Mouse (Mus musculus): ENCODE measurements around the gene Gm20388. TPM values are rescaled to one million over a fixed set of nuclear protein-coding genes. Genes with fewer than 3 reads are reported as not detected.

The Gm20388 gene
- total and polyA plus RNA-seq, 3 experiments: 0.02 to 0.05 TPM; not detected in 1

DNA sequence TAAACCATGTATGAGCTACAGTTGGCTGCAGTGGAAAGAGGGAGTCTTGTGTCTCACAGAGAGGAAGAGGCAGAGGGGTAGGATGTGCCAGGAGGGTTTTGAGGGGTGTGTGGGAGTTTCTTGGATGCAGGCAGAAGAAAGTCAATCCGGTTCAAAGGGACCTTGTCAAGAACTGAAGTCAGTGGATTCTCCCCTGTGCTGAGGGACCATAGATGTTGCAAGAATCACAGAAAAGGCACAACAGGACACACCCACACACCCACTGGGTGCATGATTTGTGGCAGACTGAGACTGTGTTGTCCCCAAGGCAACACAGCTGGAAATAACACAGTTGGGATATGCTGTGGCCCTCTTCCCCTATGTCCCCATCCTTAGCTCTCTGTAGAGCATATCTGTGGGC is 526.6 kb downstream of the Gm20388 start:
- no peaks in the 10 kb centered on the region for H3K36me3 ChIP-seq (replicated peaks)
- peaks cover 94% of the 10 kb centered on the region for H3K27me3 ChIP-seq (ENCODE audit: insufficient read depth, low read length)
- no peak for ATAC-seq (ENCODE audit: extremely low read depth, insufficient number of reproducible peaks, low FRiP score, poor library complexity, severe bottlenecking)
- H3K9me3 ChIP-seq (replicated peaks): peaks cover 15% of the 10 kb centered on the region
- H3K4me1 ChIP-seq (ENCODE audit: insufficient read depth, low read depth, low read length): no peaks in the 10 kb centered on the region
- TF ChIP-seq CTCF (IDR thresholded peaks at IDR 0.05; ENCODE audit: low read depth, low read length) (no peak), POLR2AphosphoS5 (IDR thresholded peaks at IDR 0.05; ENCODE audit: insufficient replicate concordance, low read depth, low read length) (no peak), GATA1 (IDR thresholded peaks at IDR 0.05; ENCODE audit: borderline replicate concordance, low read length) (no peak), GATA2 (IDR thresholded peaks at IDR 0.05; ENCODE audit: borderline replicate concordance, low read depth, low read length) (no peak), TAL1 (conservative IDR thresholded peaks at IDR 0.05; ENCODE audit: low read depth, low read length) (no peak)
- DNase-seq (ENCODE audit: low spot score): no peak
- no peak overlapping the region for H3K4me3 ChIP-seq (ENCODE audit: low read depth, low read length)

DNA sequence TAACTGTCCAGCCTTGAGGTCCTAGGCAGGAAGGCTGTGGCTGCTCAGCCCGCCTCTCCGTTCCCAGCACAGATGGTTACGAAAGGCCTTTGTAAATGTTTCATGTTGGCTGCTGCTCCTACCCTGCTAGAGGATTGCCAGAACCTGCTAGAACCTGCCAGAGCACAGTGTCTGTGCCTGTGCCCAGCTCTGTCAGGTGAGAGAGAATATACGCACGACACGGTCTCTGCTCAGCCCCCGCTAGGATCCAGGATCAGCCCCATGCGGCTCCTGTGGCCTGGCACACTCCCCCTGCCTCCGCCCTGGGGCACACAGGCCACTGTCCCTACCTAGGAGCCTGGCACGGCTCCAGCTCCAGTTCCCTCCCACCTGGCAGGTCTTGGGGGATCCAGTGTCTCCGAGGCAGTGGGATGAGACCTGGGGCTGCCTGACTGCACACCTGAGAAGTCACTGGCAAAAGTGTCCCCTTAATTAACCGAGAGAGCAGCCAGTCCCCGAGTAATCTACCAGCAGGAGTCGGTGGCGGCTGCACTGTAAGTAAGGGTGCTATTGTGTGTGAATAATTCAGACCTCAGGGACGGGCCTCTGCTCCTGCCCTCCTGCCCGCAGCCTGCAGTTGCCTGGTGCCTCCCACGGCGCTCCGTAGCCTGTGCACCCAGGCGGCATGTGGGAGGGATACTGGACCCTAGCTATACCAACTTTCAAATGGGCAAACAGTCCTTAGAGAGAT is 527.2 kb downstream of the Gm20388 start:
- Histone ChIP-seq H3K9me3 (replicated peaks) (peaks cover 15% of the 10 kb centered on the region), H3K36me3 (replicated peaks) (no peaks in the 10 kb centered on the region), H3K4me1 (ENCODE audit: insufficient read depth, low read depth, low read length) (no peaks in the 10 kb centered on the region), H3K27me3 (ENCODE audit: insufficient read depth, low read length) (peaks cover 94% of the 10 kb centered on the region), H3K4me3 (ENCODE audit: low read depth, low read length) (no peak overlapping the region)
- TF ChIP-seq CTCF (IDR thresholded peaks at IDR 0.05; ENCODE audit: low read depth, low read length) (no peak), POLR2AphosphoS5 (IDR thresholded peaks at IDR 0.05; ENCODE audit: insufficient replicate concordance, low read depth, low read length) (no peak)
- ATAC-seq (ENCODE audit: extremely low read depth, insufficient number of reproducible peaks, low FRiP score, poor library complexity, severe bottlenecking): no peak
- no peak for DNase-seq (ENCODE audit: low spot score)

DNA sequence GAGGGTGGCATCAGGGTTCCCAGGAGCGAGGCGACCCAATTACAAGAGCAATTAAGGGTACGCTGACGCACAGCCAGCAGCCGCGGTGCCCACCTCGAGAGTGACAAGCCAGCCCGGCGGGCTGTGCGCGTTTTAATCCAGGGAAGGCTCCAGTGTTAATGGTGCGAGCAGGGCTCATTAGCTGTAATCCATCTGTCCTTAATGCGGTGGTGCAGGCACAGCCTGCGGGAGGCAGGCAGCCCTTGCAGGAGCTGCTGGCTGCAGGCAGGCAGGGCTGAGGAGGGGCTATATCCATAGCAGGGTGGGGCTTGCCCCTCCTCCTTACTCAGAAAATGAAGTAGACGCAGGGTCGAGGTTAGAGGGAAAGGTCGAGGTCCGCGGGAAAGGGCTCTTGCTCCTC is 528.7 kb downstream of the Gm20388 start:
- Histone ChIP-seq H3K4me3 (ENCODE audit: low read depth, low read length) (no peak overlapping the region), H3K27me3 (ENCODE audit: insufficient read depth, low read length) (peaks cover 93% of the 10 kb centered on the region), H3K36me3 (replicated peaks) (no peaks in the 10 kb centered on the region), H3K9me3 (replicated peaks) (peaks cover 3% of the 10 kb centered on the region), H3K4me1 (ENCODE audit: insufficient read depth, low read depth, low read length) (no peaks in the 10 kb centered on the region)
- no peak for TF ChIP-seq GATA2 (IDR thresholded peaks at IDR 0.05; ENCODE audit: borderline replicate concordance, low read depth, low read length)
- TF ChIP-seq GATA1 (IDR thresholded peaks at IDR 0.05; ENCODE audit: borderline replicate concordance, low read length): no peak
- TF ChIP-seq TAL1 (conservative IDR thresholded peaks at IDR 0.05; ENCODE audit: low read depth, low read length): no peak
- no peak for TF ChIP-seq POLR2AphosphoS5 (IDR thresholded peaks at IDR 0.05; ENCODE audit: insufficient replicate concordance, low read depth, low read length)
- no peak for TF ChIP-seq CTCF (IDR thresholded peaks at IDR 0.05; ENCODE audit: low read depth, low read length)
- ATAC-seq (ENCODE audit: extremely low read depth, insufficient number of reproducible peaks, low FRiP score, poor library complexity, severe bottlenecking) (no peak), DNase-seq (ENCODE audit: low spot score) (no peak)

DNA sequence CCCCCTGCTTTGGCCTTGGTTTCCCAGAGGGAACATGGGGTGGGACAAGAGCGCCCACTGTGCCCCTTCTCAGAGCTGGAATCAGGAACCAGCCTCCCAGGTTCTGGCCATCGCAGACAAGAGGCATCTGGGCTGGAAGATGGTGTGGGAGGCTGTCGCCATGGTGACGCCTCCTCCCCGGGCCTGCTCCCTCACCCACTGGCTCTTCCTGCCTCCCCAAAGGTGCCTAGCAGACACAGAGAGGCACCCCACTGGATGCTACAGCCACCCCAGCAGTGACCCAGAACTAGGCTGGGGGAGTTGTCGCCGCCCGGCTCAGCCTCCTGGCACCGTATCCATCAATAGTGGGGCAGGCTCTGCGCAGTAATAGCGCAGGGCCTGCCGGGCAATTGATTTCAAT is 530.1 kb downstream of the Gm20388 start:
- TF ChIP-seq GATA2 (IDR thresholded peaks at IDR 0.05; ENCODE audit: borderline replicate concordance, low read depth, low read length): no peak
- no peak for TF ChIP-seq TAL1 (conservative IDR thresholded peaks at IDR 0.05; ENCODE audit: low read depth, low read length)
- no peak for TF ChIP-seq GATA1 (IDR thresholded peaks at IDR 0.05; ENCODE audit: borderline replicate concordance, low read length)
- TF ChIP-seq CTCF (IDR thresholded peaks at IDR 0.05; ENCODE audit: low read depth, low read length): no peak

DNA sequence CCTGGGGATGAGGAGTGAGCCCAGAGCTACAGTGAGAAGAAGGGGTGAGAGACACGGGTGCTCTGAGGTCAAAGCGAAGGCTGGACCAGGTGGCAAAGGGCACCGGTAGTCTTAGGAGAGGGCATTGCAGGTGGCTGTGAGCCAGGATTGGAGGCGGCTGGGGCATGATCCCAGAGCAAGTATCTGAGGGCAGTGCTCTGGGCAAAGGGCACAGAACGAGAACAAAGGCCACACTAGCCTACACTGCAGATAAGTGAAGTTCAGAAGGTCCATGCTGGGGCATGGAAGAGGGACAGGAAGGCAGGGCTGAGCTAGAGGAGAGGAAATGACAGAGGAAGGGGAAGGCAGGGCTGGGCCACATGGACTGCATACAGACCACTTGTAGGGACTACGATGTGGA is 531.0 kb downstream of the Gm20388 start:
- peaks cover 87% of the 10 kb centered on the region for H3K27me3 ChIP-seq (ENCODE audit: insufficient read depth, low read length)
- no peak for ATAC-seq (ENCODE audit: extremely low read depth, insufficient number of reproducible peaks, low FRiP score, poor library complexity, severe bottlenecking)
- no peaks in the 10 kb centered on the region for H3K9me3 ChIP-seq (replicated peaks)
- TF ChIP-seq CTCF (IDR thresholded peaks at IDR 0.05; ENCODE audit: low read depth, low read length): no peak
- TF ChIP-seq TAL1 (conservative IDR thresholded peaks at IDR 0.05; ENCODE audit: low read depth, low read length): no peak
- no peak for TF ChIP-seq POLR2AphosphoS5 (IDR thresholded peaks at IDR 0.05; ENCODE audit: insufficient replicate concordance, low read depth, low read length)
- no peak for TF ChIP-seq GATA2 (IDR thresholded peaks at IDR 0.05; ENCODE audit: borderline replicate concordance, low read depth, low read length)
- TF ChIP-seq GATA1 (IDR thresholded peaks at IDR 0.05; ENCODE audit: borderline replicate concordance, low read length): no peak
- H3K4me3 ChIP-seq (ENCODE audit: low read depth, low read length): no peak overlapping the region
- no peak for DNase-seq (ENCODE audit: low spot score)
- H3K4me1 ChIP-seq (ENCODE audit: insufficient read depth, low read depth, low read length): peaks cover 8% of the 10 kb centered on the region
- H3K36me3 ChIP-seq (replicated peaks): no peaks in the 10 kb centered on the region

More for the DNA sequence above, 530.1 kb downstream of the Gm20388 start:
- H3K27me3 ChIP-seq (ENCODE audit: insufficient read depth, low read length): peaks cover 91% of the 10 kb centered on the region
- no peaks in the 10 kb centered on the region for H3K9me3 ChIP-seq (replicated peaks)
- ATAC-seq (ENCODE audit: extremely low read depth, insufficient number of reproducible peaks, low FRiP score, poor library complexity, severe bottlenecking) (no peak), DNase-seq (ENCODE audit: low spot score) (no peak)
- H3K36me3 ChIP-seq (replicated peaks): no peaks in the 10 kb centered on the region
- peaks cover 7% of the 10 kb centered on the region for H3K4me1 ChIP-seq (ENCODE audit: insufficient read depth, low read depth, low read length)
- H3K4me3 ChIP-seq (ENCODE audit: low read depth, low read length): no peak overlapping the region

DNA sequence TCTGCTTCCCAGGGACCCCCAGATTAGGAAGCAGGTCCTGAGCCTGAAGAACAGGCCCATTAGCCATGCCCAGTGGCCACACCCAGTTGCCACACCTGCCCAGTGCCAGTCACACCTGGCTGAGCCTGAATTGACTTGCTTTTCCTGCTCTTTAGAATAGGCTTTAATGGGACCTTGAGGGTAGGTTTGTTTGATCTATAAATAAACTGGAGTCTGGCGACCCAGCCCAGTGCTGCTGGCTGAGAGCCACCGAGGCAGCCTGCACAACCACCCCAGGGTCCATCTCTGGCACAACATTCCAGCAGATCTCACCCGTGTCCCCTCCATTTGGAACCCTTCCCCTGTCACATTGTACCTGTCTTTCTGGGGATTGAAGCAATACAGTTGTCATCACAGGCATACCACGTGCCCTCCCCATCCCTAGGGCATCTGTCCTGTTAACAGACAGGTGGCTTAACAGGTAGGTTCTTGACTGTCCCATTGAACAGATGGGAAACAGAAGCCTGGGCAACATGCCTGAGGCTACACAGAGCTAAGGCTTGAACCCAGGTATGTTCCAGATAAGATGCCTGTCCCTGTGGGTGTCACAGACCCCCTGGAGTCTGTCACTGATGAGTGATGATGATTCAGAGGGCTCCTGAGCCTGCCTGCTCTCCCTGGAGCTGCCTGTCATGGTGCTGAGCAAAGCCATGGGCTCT is 531.8 kb downstream of the Gm20388 start:
- ATAC-seq (ENCODE audit: extremely low read depth, insufficient number of reproducible peaks, low FRiP score, poor library complexity, severe bottlenecking): no peak
- no peak for DNase-seq (ENCODE audit: low spot score)
- H3K4me1 ChIP-seq (ENCODE audit: insufficient read depth, low read depth, low read length): peaks cover 8% of the 10 kb centered on the region
- H3K9me3 ChIP-seq (replicated peaks): no peaks in the 10 kb centered on the region
- H3K27me3 ChIP-seq (ENCODE audit: insufficient read depth, low read length): peaks cover 78% of the 10 kb centered on the region
- H3K4me3 ChIP-seq (ENCODE audit: low read depth, low read length): no peak overlapping the region
- H3K36me3 ChIP-seq (replicated peaks): no peaks in the 10 kb centered on the region
- TF ChIP-seq TAL1 (conservative IDR thresholded peaks at IDR 0.05; ENCODE audit: low read depth, low read length) (no peak), GATA2 (IDR thresholded peaks at IDR 0.05; ENCODE audit: borderline replicate concordance, low read depth, low read length) (no peak), CTCF (IDR thresholded peaks at IDR 0.05; ENCODE audit: low read depth, low read length) (no peak), GATA1 (IDR thresholded peaks at IDR 0.05; ENCODE audit: borderline replicate concordance, low read length) (no peak), POLR2AphosphoS5 (IDR thresholded peaks at IDR 0.05; ENCODE audit: insufficient replicate concordance, low read depth, low read length) (no peak)

All from G1E (cell line).